In genomic region chr13:103539577-103539976, GRCm38 (mm10) we compare ENCODE assay signal across 14 mouse cellular contexts.
DNase-seq lines count a peak whose midpoint lies in the region; ATAC-seq and TF ChIP-seq lines count a peak whose summit lies in the region.
"Had no signal": no experiment of that assay in that cellular context is flagged by ENCODE, and none has a peak within 500 bp of the region (broad histone marks: within the 10 kb centered on the region; RNA-seq: fewer than 3 reads in every experiment).

No protein-coding gene starts in this region.

- no peak overlapping the region for H3K4me2 ChIP-seq in lung, postnatal 0 days (replicated peaks; ENCODE audit: low read depth, low read length)
- no peak overlapping the region for H3K4me2 ChIP-seq in stomach, embryonic 16.5 days (ENCODE audit: low read depth, low read length)
- H3K4me2 ChIP-seq in midbrain, embryonic 13.5 days (replicated peaks), result no peak overlapping the region
- H3K4me2 ChIP-seq: liver, embryonic 15.5 days; midbrain, embryonic 12.5 days; stomach, embryonic 15.5 days had no signal

- no peak for ATAC-seq in lung, postnatal 0 days
- ATAC-seq in stomach, embryonic 16.5 days (ENCODE audit: insufficient read depth, low FRiP score), result peak; percentile 40; the same call in 1 of the 2 replicates
- ATAC-seq in midbrain, embryonic 13.5 days, result no peak

- H3K27ac ChIP-seq in lung, postnatal 0 days (ENCODE audit: low read length), result no peak overlapping the region
- H3K27ac ChIP-seq in stomach, embryonic 16.5 days (ENCODE audit: low read length), result no peak overlapping the region
- H3K27ac ChIP-seq in midbrain, embryonic 13.5 days, result no peak overlapping the region
- H3K27ac ChIP-seq: forebrain, embryonic 10.5 days; left cerebral cortex, adult 2 months; liver, embryonic 15.5 days; midbrain, embryonic 12.5 days; stomach, embryonic 15.5 days had no signal

- TF ChIP-seq EP300 in lung, postnatal 0 days (IDR thresholded peaks at IDR 0.05), result no peak

- no peak for TF ChIP-seq CTCF in lung, postnatal 0 days (IDR thresholded peaks at IDR 0.05)

- H3K27me3 ChIP-seq in lung, postnatal 0 days (replicated peaks; ENCODE audit: insufficient read depth, low read length), result no peaks in the 10 kb centered on the region
- no peaks in the 10 kb centered on the region for H3K27me3 ChIP-seq in stomach, embryonic 16.5 days (ENCODE audit: control insufficient read depth, insufficient read depth, low read length)
- no peaks in the 10 kb centered on the region for H3K27me3 ChIP-seq in midbrain, embryonic 13.5 days
- H3K27me3 ChIP-seq: liver, embryonic 15.5 days; midbrain, embryonic 12.5 days; stomach, embryonic 15.5 days had no signal

- H3K4me3 ChIP-seq in lung, postnatal 0 days (ENCODE audit: low read depth, low read length), result no peak overlapping the region
- H3K4me3 ChIP-seq in stomach, embryonic 16.5 days (replicated peaks; ENCODE audit: low read length), result no peak overlapping the region
- H3K4me3 ChIP-seq in midbrain, embryonic 13.5 days (replicated peaks), result no peak overlapping the region
- H3K4me3 ChIP-seq: forebrain, embryonic 10.5 days; left cerebral cortex, adult 2 months; liver, embryonic 15.5 days; midbrain, embryonic 12.5 days; stomach, embryonic 15.5 days had no signal

- WGBS in lung, postnatal 0 days, result 66% methylated on average over 10 of the region's 10 CpGs
- WGBS in stomach, embryonic 16.5 days, result 51% methylated on average over 10 of the region's 10 CpGs
- 88% methylated on average over 10 of the region's 10 CpGs for WGBS in midbrain, embryonic 13.5 days

- H3K4me1 ChIP-seq in lung, postnatal 0 days (ENCODE audit: insufficient read depth, low read depth, low read length), result no peaks in the 10 kb centered on the region
- 0 out of 2 replicates have a peak, but pooled peaks cover 3% of the 10 kb centered on the region for H3K4me1 ChIP-seq in stomach, embryonic 16.5 days (ENCODE audit: control insufficient read depth, insufficient read depth, low read length)
- H3K4me1 ChIP-seq in midbrain, embryonic 13.5 days (replicated peaks), result no peaks in the 10 kb centered on the region
- H3K4me1 ChIP-seq: forebrain, embryonic 10.5 days; liver, embryonic 15.5 days; midbrain, embryonic 12.5 days had no signal

- H3K9me3 ChIP-seq in lung, postnatal 0 days (ENCODE audit: low read length), result no peaks in the 10 kb centered on the region
- H3K9me3 ChIP-seq in stomach, embryonic 16.5 days (replicated peaks; ENCODE audit: control insufficient read depth, low read length), result no peaks in the 10 kb centered on the region
- no peaks in the 10 kb centered on the region for H3K9me3 ChIP-seq in midbrain, embryonic 13.5 days
- H3K9me3 ChIP-seq: forebrain, embryonic 10.5 days; liver, embryonic 15.5 days; midbrain, embryonic 12.5 days; stomach, embryonic 15.5 days had no signal

- H3K36me3 ChIP-seq in lung, postnatal 0 days (ENCODE audit: insufficient read depth, low read length), result no peaks in the 10 kb centered on the region
- no peaks in the 10 kb centered on the region for H3K36me3 ChIP-seq in stomach, embryonic 16.5 days (ENCODE audit: control insufficient read depth, insufficient read depth, low read length)
- H3K36me3 ChIP-seq in midbrain, embryonic 13.5 days, result no peaks in the 10 kb centered on the region
- H3K36me3 ChIP-seq: forebrain, embryonic 10.5 days; liver, embryonic 15.5 days; midbrain, embryonic 12.5 days; stomach, embryonic 15.5 days had no signal

- no peak overlapping the region for H3K9ac ChIP-seq in lung, postnatal 0 days (replicated peaks; ENCODE audit: low read depth)
- H3K9ac ChIP-seq in stomach, embryonic 16.5 days (ENCODE audit: low read length), result no peak overlapping the region
- no peak overlapping the region for H3K9ac ChIP-seq in midbrain, embryonic 13.5 days (replicated peaks)
- H3K9ac ChIP-seq: liver, embryonic 15.5 days; midbrain, embryonic 12.5 days; stomach, embryonic 15.5 days had no signal

- DNase-seq in lung, postnatal 10 days, result peak; percentile 44
- DNase-seq in lung, postnatal 0 days (ENCODE audit: low spot score), result no peak
- DNase-seq in adrenal gland, adult 8-10 months, result peak; percentile 71
- peak; percentile 8 for DNase-seq in forelimb bud, embryonic 11.5 days (ENCODE audit: low read depth, low spot score)
- no peak for DNase-seq in cerebellum, adult 9-11 months
- DNase-seq: heart, postnatal 14 days; kidney, postnatal 14 days had no signal

Comparison
In these comparisons a context has a peak if more than half of its experiments do, and no peak if none do; other contexts are left out.
1. DNase-seq: peak in lung, postnatal 10 days (single experiment), adrenal gland, adult 8-10 months (single experiment) and forelimb bud, embryonic 11.5 days (single experiment); none in lung, postnatal 0 days (single experiment) and cerebellum, adult 9-11 months (single experiment).